Mouse (Mus musculus) lung, embryonic 15.5 days (tissue): Measurements from ENCODE around the gene Mpzl1. TPM values are rescaled to one million over a fixed set of nuclear protein-coding genes. Genes with fewer than 3 reads are reported as not detected.

Source experiments
- ATAC-seq: fragments of 200-750 bp; cut with Nextera tagmentation; 2 replicates; pipeline ENCODE4 v1.8.0; 2017; ENCODE audit warnings: moderate number of reproducible peaks, borderline replicate concordance; ENCODE audit not compliant: low FRiP score, low TSS enrichment; ENCODE audit errors: extremely low read depth
- H3K27ac ChIP-seq: fragments of 300-500 bp; sonication (generic); 2 replicates; pipeline ENCODE4 v1.5.1; 2015; ENCODE audit warnings: moderate library complexity, mild to moderate bottlenecking, inconsistent platforms
- H3K27me3 ChIP-seq: fragments of 300-500 bp; sonication (generic); 2 replicates; pipeline ENCODE4 v1.6.1; 2015; ENCODE audit warnings: inconsistent platforms
- H3K36me3 ChIP-seq: fragments of 300-500 bp; sonication (generic); 2 replicates; pipeline ENCODE4 v1.6.1; 2015; ENCODE audit warnings: inconsistent platforms
- H3K4me1 ChIP-seq: fragments of 300-500 bp; sonication (generic); 2 replicates; pipeline ENCODE4 v1.6.1; 2015; ENCODE audit warnings: inconsistent platforms
- H3K4me2 ChIP-seq: fragments of 300-500 bp; sonication (generic); 2 replicates; pipeline ENCODE4 v1.6.1; 2015; ENCODE audit warnings: inconsistent platforms, mild to moderate bottlenecking, moderate library complexity
- H3K4me3 ChIP-seq: fragments of 300-500 bp; sonication (generic); 2 replicates; pipeline ENCODE4 v1.5.1; 2015; ENCODE audit warnings: mild to moderate bottlenecking, inconsistent platforms
- H3K9ac ChIP-seq: fragments of 300-500 bp; sonication (generic); 2 replicates; pipeline ENCODE4 v1.6.1; 2015; ENCODE audit warnings: inconsistent platforms
- H3K9me3 ChIP-seq: fragments of 300-500 bp; sonication (generic); 2 replicates; pipeline ENCODE4 v1.6.1; 2016; ENCODE audit warnings: inconsistent platforms
- WGBS: fragments of 180-500 bp; shearing (Covaris S2); methylation state at CpG from one replicate; pipeline ENCODE4 v1.1.7; 2015; 5-methylcytosine and 5-hydroxymethylcytosine counted together
- polyA plus RNA-seq: library from polyadenylated mRNA; unstranded; fragments of >200 nt; fragmentation: Nextera tagmentation; extraction: Ambion mirVana; gene quantifications from 2 replicates; pipeline ENCODE4 v1.2.1, GENCODE M21; 2015

Mpzl1 gene
- polyA plus RNA-seq, 1 experiment from 2014 or later = 193 TPM

GRCm38 (mm10) chr1:165587845-165588244 lies 46.5 kb downstream of the Mpzl1 start:
- H3K4me2 ChIP-seq = no peak overlapping the region

GRCm38 (mm10) chr1:165586366-165586765 lies 48.0 kb downstream of the Mpzl1 start:
- Histone ChIP-seq H3K9me3 (no peaks in the 10 kb centered on the region), H3K4me2 (no peak overlapping the region), H3K9ac (no peak overlapping the region), H3K4me3 (no peak overlapping the region), H3K27me3 (no peaks in the 10 kb centered on the region), H3K27ac (no peak overlapping the region), H3K4me1 (peaks cover 49% of the 10 kb centered on the region), H3K36me3 (peaks cover 2% of the 10 kb centered on the region; the same call in 1 of the 2 replicates)
- WGBS = 83% methylated on average over 1 of the region's 1 CpGs
- no peak for ATAC-seq

More at GRCm38 (mm10) chr1:165587845-165588244, 46.5 kb downstream of the Mpzl1 start:
- Histone ChIP-seq H3K4me3 (no peak overlapping the region), H3K27me3 (no peaks in the 10 kb centered on the region), H3K36me3 (peaks cover 16% of the 10 kb centered on the region; the same call in 1 of the 2 replicates), H3K9me3 (no peaks in the 10 kb centered on the region), H3K9ac (no peak overlapping the region), H3K27ac (peak overlapping the region; percentile 83), H3K4me1 (peaks cover 55% of the 10 kb centered on the region)
- ATAC-seq = no peak
- WGBS = 24% methylated on average over 8 of the region's 8 CpGs

GRCm38 (mm10) chr1:165585389-165586104 lies 48.8 kb downstream of the Mpzl1 start:
- Histone ChIP-seq H3K9me3 (no peaks in the 10 kb centered on the region), H3K4me2 (no peak overlapping the region; the same call in 1 of the 2 replicates), H3K36me3 (no peaks in the 10 kb centered on the region), H3K4me3 (no peak overlapping the region), H3K27me3 (no peaks in the 10 kb centered on the region), H3K4me1 (peaks cover 40% of the 10 kb centered on the region), H3K27ac (peak overlapping the region; percentile 46; the same call in 1 of the 2 replicates), H3K9ac (no peak overlapping the region)
- no peak for ATAC-seq
- WGBS = 56% methylated on average over 14 of the region's 14 CpGs

DNA sequence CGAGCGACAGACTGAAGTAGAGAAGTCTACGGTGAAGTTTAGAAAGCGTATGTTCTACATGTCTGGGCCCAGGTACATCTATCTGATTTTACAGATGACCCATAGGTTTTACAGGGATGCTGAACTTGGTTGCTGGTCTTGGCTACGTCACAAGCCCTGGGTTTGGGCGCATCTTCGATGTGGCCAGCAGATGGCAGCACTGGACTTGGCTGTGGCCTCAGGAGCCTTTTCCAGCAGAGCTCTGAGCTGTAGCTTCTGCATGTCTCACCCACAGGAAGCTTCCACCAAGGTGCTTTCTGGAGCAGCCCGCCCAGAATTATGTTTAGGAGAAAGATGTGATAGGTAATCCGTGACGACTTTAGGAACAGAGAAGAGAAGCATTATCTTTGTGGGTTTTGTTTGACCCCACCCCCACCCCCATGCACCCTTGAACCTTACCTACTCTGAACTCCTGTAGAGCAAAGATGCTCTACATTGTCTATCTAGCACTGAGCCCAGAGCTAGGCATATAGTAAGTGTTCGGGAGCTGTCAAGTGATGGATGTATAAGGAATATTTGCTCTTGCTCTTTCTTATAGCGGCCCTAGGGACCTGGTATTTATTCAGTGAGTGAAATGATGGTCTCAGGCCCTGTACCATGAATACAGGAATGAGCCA lies 50.7 kb downstream of the Mpzl1 start:
- H3K9ac ChIP-seq = no peak overlapping the region
- 30% methylated on average over 12 of the region's 12 CpGs for WGBS
- no peaks in the 10 kb centered on the region for H3K36me3 ChIP-seq
- H3K4me2 ChIP-seq = no peak overlapping the region
- no peak overlapping the region for H3K27ac ChIP-seq
- no peaks in the 10 kb centered on the region for H3K9me3 ChIP-seq
- no peak overlapping the region for H3K4me3 ChIP-seq
- ATAC-seq = peak; percentile 56
- H3K27me3 ChIP-seq = no peaks in the 10 kb centered on the region
- H3K4me1 ChIP-seq = peaks cover 27% of the 10 kb centered on the region

DNA sequence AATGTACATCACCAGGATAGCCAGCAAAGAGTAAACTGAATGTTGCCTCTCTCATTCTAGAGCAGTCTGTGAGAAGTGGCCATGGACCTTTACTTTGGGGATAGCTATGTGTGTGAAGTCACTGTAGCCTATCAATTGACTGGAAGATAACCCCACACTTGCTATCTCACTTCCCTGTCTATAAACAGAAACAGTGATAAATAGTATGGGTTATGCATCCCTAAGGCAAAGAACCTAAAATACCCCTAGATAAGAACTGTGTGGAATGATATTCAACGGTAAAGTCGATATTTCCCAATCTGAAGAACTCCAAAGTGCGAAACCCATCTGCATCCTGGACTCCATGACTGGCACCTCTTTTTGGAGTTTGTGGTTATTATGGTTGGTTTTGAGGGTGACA lies 53.1 kb downstream of the Mpzl1 start:
- Histone ChIP-seq H3K27ac (no peak overlapping the region), H3K9me3 (no peaks in the 10 kb centered on the region), H3K4me1 (peaks cover 12% of the 10 kb centered on the region), H3K27me3 (no peaks in the 10 kb centered on the region), H3K4me2 (no peak overlapping the region), H3K4me3 (no peak overlapping the region), H3K9ac (no peak overlapping the region), H3K36me3 (no peaks in the 10 kb centered on the region)
- WGBS = 81% methylated on average over 3 of the region's 3 CpGs
- no peak for ATAC-seq

DNA sequence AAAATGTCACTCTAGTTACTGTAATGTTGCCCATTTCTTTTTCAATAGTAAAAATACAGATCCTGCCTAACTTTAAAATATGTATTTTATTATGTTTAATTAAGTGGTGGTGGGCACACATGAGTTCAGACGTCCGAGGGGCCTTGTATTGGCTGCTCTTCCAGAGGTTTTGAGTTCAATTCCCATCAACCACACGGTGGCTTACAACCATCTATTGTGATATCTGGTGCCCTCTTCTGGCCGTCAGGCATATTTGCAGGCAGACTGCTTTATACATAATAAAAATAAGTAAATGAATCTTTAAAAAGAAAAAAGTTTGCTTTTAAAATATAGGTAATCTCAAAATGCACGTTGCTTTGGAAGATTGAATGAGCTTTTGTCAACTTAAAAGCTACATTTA lies 55.0 kb downstream of the Mpzl1 start:
- Histone ChIP-seq H3K36me3 (no peaks in the 10 kb centered on the region), H3K9ac (no peak overlapping the region), H3K27me3 (no peaks in the 10 kb centered on the region), H3K4me3 (no peak overlapping the region), H3K4me2 (no peak overlapping the region), H3K9me3 (no peaks in the 10 kb centered on the region), H3K4me1 (no peaks in the 10 kb centered on the region), H3K27ac (no peak overlapping the region)
- WGBS = 51% methylated on average over 5 of the region's 5 CpGs
- ATAC-seq = no peak

DNA sequence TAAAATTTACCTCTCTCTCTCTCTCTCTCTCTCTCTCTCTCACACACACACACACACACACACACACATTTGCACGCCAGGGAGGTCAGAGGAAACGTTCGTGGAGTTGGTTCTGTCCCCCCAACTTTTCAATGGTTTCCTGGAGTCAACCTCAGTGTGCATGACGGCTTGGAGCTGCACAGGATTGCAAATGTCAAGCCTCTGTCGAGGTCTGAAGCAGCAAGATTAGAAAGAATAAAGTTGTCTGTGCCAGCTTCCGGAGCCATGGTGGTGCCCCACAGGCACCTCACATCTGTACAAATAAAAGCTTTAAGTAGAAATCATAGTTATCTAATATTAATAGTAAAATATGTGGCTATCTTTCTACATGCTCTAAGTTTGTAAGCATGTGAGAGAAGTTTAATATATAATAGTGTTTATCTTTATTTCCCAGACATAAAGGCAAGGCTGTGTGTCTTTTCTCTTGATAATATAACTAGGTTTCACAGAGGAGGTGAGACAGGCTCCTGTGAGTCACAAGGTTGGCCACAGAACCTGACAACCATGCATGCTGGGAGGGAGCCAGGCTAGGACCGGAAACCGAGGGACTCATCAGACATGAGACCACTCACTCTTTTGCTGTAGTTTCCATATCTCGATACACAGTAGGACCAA lies 57.8 kb downstream of the Mpzl1 start:
- H3K9ac ChIP-seq = no peak overlapping the region
- H3K4me1 ChIP-seq = no peaks in the 10 kb centered on the region
- ATAC-seq = no peak
- no peak overlapping the region for H3K27ac ChIP-seq
- no peak overlapping the region for H3K4me2 ChIP-seq
- H3K36me3 ChIP-seq = no peaks in the 10 kb centered on the region
- no peaks in the 10 kb centered on the region for H3K9me3 ChIP-seq
- H3K4me3 ChIP-seq = no peak overlapping the region
- WGBS = 64% methylated on average over 9 of the region's 9 CpGs
- H3K27me3 ChIP-seq = no peaks in the 10 kb centered on the region

DNA sequence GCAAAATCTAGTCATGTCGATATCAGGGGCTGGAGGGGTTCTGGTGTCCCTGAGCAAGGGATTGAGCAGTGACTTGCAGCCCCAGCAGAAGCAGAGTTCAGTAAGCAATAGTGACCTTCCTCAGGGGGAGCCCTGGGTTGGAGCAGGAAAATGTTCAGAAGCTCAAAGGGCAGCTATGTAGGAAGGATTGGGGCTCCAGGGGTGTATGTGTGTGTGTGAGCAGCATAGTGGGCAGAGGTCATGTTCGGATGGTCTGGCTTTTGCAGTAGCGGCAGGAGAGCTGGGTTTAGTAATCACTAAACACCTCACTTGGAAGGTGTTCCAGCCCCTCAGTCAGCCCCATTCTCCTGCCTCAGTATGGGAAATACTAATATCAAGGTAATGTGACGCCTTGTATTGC lies 58.3 kb downstream of the Mpzl1 start:
- WGBS = 73% methylated on average over 4 of the region's 4 CpGs
- H3K4me2 ChIP-seq = no peak overlapping the region
- H3K9ac ChIP-seq = no peak overlapping the region
- no peaks in the 10 kb centered on the region for H3K27me3 ChIP-seq
- ATAC-seq = no peak
- H3K36me3 ChIP-seq = no peaks in the 10 kb centered on the region
- H3K27ac ChIP-seq = no peak overlapping the region
- no peaks in the 10 kb centered on the region for H3K4me1 ChIP-seq
- H3K9me3 ChIP-seq = no peaks in the 10 kb centered on the region
- H3K4me3 ChIP-seq = no peak overlapping the region

- Histone ChIP-seq H3K36me3 (no peaks in the 10 kb centered on the region), H3K9me3 (no peaks in the 10 kb centered on the region), H3K4me2 (no peak overlapping the region), H3K27ac (no peak overlapping the region), H3K4me3 (no peak overlapping the region), H3K27me3 (no peaks in the 10 kb centered on the region), H3K4me1 (no peaks in the 10 kb centered on the region), H3K9ac (no peak overlapping the region)
- 69% methylated on average over 7 of the region's 7 CpGs for WGBS
- ATAC-seq = no peak
Observed at GRCm38 (mm10) chr1:165567466-165567865, 66.9 kb downstream of the Mpzl1 start.

GRCm38 (mm10) chr1:165565283-165565682 lies 69.1 kb downstream of the Mpzl1 start:
- no peaks in the 10 kb centered on the region for H3K27me3 ChIP-seq
- H3K36me3 ChIP-seq = no peaks in the 10 kb centered on the region
- H3K27ac ChIP-seq = no peak overlapping the region
- no peak overlapping the region for H3K4me3 ChIP-seq
- H3K9ac ChIP-seq = no peak overlapping the region
- H3K4me2 ChIP-seq = no peak overlapping the region
- H3K4me1 ChIP-seq = no peaks in the 10 kb centered on the region
- no peak for ATAC-seq
- H3K9me3 ChIP-seq = no peaks in the 10 kb centered on the region
- WGBS = 94% methylated on average over 4 of the region's 4 CpGs

DNA sequence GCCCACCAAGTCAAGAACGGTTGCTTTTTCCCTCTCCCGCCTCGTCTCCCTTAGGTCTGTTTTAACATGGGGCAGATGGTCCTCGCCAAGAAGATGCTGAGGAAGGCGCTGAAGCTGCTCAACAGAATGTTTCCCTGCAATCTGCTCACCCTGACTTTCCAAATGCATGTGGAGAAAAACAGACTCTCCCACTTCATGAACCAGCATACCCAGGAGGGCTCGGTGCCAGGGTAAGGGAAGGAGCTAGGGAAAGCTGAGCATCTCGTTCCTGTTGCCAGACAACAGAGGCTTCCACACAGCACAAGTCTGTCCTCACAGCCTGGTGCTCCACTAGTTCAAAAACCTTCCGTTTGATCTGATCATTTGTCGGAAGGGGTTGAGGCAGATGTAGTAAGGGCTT lies 75.3 kb downstream of the Mpzl1 start:
- Histone ChIP-seq H3K36me3 (no peaks in the 10 kb centered on the region), H3K27me3 (no peaks in the 10 kb centered on the region), H3K4me2 (no peak overlapping the region), H3K9ac (no peak overlapping the region), H3K27ac (no peak overlapping the region), H3K4me1 (no peaks in the 10 kb centered on the region), H3K9me3 (no peaks in the 10 kb centered on the region), H3K4me3 (no peak overlapping the region)
- no peak for ATAC-seq
- 83% methylated on average over 9 of the region's 9 CpGs for WGBS

DNA sequence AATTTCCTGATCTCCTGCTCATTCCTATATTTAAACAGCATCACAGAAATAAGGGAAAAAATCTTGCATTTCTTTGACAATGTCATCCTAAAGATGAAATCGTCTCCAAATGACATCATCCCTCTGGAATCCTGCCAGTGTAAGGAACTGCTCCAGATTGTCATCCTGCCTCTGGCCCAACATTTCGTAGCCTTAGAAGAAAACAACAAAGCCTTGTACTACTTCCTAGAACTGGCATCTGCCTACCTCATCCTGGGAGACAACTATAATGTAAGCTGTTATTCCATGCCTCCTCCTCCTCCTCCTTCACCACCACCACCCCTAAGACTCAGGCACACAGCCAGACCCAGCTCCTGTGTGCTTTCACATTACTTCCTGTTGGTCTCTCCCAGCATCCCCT lies 77.6 kb downstream of the Mpzl1 start:
- Histone ChIP-seq H3K27me3 (no peaks in the 10 kb centered on the region), H3K4me2 (no peak overlapping the region), H3K9ac (no peak overlapping the region), H3K36me3 (no peaks in the 10 kb centered on the region), H3K4me1 (no peaks in the 10 kb centered on the region), H3K9me3 (no peaks in the 10 kb centered on the region), H3K27ac (no peak overlapping the region), H3K4me3 (no peak overlapping the region)
- WGBS = 14% methylated on average over 2 of the region's 2 CpGs
- no peak for ATAC-seq
